Mouse (Mus musculus) E14TG2a.4 (cell line): Measurements from ENCODE around the gene Clasrp.

Source experiments
- CTCF ChIP-seq: conservative IDR thresholded peaks from 2 replicates; pipeline ENCODE4 v1.5.1; 2014; ENCODE audit warnings: low read length
- NANOG ChIP-seq: IDR thresholded peaks from 2 replicates; pipeline ENCODE4 v1.6.1; 2014; ENCODE audit warnings: borderline replicate concordance, low read length, mixed read lengths

DNA sequence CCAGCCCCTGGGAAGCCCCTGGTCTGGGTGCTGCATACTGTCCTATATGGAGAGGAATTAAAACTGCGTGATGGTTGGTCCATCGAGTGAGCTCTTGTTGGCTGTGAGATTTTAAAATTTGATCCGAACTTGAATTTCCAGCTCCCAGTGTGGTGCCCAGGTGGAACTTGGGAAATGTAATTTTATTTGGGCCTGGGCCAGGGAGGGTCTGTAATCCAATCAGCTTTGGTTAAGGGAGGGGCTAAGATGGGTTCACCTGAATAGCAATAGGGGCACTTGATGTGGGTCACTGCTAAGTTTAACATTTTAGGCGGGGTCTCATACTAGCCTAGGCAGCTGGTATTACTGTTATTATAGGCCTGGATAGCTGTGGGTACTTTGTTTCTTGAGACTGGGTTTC, 25.9 kb downstream of the Clasrp start:
- no peak for TF ChIP-seq CTCF
- no peak for TF ChIP-seq NANOG
